Mouse (Mus musculus): ENCODE measurements around the gene Grk3.

Grk3 gene

DNA sequence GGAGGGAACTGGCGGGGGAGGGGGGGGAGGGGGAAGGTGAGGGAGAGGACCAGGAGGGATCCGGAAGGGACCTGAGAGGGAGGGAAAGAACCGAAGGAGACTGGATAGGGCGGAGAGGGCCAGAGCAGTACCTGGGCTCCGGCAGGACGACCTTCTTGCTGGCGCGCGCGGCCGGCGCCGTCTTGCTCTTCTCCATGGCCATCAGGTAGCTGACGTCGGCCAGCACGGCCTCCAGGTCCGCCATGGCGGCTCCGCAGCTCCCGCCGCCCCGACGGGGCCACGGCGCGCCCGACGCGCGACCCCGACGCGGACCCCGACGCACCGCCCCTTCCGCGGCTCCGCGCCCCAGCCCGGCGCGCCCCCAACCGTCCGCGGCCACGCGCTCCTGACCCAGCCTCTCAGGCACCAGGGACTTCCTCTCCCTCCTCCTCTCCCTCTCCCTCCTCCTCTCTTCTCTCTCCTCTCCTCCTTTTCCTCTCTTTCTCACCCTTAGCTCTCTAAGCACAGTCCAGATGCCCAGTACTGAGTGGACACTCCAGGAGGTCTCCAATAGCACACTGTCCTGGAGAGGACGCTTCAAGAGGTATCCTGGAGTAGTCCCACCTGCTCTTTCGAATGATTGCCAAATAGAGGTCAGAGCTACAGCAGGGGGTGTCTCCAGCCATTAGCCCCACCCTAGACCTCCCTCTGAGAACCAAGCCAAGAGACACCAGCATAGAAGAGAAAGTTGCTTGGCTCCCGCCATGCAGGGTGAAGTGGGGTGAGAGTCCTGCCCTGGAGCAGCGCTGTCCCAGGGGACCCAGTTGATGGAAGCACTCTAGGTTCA is at the start of gene Grk3:
Gene Grk3 (minus strand): TSS at position 556 of the 826 bp plus-strand sequence.
- DNase-seq: peak; percentile 80 to 85

DNA sequence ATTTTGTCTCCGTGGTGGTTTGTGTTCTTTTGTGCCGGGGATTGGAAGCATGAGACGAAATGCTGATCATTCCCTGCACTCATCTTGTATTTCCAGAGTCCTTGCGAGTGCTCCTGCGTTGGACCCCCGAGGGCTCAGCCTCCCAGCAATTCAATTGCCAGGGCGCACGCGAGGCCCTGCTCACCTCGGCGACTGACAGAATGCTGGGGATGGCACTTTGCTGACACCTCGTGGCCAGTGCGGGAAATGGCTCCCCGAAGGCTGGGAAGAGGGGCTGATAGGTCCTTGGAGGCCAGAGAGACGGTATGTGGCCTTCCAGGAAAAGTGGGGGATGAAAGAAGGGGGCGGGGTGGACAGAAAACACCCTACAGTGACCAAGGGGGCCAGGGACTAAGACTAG is 38.7 kb upstream of the Grk3 start:
- peak; percentile 93 for DNase-seq

DNA sequence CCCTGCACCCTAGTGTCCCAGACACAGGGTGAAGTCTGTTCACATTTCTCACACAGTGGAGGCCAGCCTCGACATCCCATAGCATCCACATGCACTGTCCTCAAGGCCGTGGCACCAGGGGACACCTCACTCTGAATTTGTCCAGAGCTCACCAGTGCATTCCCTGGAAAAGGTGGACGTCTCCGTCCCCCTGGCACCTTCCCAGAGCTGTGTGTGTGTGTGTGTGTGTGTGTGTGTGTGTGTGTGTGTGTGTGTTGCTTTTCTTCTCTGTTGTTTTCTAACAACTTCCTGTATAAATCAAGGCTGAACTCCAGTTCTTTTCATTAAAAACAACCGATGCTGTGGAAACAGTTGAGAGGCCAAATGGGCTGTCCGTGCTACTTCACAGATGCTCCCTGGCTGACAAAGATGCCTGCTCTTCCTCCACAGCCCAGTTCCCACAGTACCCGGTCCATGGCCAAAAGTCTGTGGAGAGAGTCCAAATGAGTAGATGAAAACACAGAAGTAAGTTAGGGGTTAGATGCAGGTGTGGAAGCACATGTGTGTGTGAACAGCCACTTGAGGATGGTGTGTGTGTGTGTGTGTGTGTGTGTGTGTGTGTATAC is 35.1 kb upstream of the Grk3 start:
- DNase-seq: peak in 1 of 2 experiments; percentile 59

DNA sequence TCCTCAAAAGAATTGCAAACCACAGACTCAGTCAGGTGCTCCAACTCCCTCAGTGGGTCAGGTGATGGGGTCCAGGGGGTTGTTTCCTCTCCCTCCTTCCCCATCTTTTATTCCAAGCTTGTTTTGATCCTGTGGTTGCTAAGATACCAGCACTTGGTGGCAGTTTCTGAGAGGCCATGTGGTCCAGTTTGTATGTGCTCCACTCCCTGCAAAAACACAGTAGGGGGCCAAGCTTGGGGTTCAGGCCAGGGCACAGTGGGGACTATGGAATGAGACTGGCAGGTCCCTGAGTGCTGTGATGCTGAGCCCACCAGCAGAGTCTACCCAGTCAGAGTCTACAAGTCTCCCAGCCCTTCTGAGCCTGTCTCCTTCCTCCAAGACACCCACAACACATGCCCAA is 34.3 kb upstream of the Grk3 start:
- no peak for DNase-seq

DNA sequence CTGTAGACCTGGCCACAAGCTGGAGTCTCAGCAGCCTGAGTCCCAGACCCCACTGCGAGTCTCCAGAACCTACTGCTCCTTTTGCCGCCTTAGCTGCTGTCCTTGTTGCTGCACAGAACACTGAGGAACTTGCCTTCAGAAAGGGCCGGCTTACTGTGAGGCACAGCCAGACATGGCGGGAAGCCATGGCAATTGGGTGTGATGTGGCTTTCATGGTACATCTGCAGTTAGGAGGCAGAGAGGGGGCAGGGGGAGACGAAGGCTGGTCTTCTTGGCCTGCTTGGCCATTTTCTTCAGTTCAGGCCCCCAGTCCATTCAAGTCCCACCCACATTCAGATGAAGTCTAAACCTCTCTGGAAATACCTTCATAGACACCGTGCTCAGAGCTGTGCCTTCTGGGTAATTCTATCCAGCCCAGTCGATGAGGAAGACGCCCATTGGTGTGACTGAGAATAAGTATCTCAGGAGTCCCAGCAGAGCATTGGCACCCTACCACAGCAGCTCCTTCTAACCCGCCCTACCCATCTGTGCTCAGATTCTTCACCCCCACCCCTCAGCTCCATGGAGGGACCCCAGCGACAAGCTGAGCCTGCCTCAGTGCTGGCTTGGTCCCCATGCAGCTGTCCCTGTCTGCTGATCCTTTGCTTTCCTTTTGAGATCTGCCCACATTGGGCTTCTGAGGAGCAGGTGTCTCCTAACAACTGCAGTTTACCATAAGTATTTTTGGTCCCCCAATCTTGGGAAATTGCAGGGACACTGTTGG is 30.1 kb upstream of the Grk3 start:
- DNase-seq: peak in 1 of 2 experiments; percentile 51

DNA sequence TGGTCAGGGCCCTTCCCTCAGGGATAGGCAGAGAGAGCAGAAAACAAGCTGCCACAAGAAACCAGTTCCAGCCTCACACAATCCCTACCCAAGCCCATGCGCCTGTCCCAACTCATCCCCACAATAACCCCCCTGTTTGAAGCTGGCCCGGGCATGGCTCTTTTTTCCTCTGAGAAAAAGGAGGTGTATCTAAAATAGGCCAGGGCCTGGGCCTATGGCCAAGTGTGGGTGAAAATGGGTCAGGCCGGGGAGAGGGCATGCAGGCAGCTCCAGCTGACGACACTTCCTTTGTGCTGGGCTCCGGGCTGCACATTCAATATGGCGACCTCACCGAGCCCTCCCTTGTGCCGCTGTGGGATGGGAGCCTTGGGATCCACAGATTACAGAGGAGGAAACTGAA is 27.9 kb upstream of the Grk3 start:
- peak; percentile 90 for DNase-seq

DNA sequence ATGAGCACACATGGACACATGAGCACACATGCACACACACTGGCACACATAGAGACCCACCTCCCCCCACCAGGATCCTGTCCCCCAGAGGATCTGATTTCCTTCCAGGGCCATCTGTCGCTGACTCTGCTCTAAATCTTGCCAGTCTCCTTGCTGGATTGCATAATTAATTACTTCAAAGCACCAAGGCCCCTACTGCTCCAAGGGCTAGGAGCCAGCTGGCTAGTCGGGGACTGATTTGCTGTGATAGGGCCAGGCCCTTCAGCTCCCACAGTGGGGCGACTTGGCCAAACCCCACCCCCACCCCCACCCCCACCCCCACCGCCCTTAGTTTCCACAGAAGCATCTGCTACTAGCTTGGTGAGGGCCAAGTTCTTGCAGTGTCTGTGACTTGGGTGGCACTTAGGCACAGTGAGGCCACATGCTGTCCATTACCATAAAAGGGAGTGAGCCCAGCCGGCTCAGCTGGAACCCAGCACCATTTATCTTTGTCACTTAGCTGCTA is 26.0 kb upstream of the Grk3 start:
- peak; percentile 97 to 99 for DNase-seq

DNA sequence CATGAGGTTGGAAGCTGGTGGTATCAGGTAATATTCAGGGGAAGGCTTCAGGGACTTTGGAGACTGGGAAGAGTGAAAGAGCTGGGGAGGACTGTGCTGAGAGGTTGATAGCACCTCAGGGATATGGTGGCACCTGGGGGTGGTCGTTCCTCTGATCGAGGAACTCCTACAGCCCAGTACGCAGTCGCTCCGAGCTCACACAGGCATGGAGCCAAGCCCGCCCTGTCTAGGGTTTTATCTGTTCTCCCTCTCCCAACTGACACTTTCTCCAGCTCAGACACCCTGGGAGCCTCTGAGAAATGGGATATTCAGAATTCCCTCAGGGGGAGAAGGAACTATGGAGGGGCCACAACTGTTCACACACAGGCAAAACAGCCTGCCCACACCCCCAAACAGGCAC is 25.2 kb upstream of the Grk3 start:
- peak; percentile 72 to 76 for DNase-seq

DNA sequence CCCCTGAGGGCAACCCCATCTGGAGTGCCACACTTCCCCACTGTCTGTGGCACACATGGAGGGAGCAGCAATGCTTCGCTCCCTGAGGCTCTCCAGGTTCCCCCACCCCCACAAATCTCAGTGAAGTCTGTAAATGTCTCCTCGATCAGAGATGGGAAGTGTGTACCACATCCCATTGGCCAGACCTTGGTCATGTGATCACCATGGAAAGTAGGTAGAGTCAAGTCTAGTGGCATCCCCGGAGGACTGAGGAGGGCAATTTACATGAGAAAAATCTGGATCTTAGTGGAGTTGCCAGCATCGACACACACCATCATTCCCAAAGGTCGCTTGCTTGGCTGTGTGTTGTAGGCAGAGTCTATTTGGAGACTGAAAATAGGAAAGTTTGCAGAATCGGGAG is 23.0 kb upstream of the Grk3 start:
- no peak for DNase-seq

DNA sequence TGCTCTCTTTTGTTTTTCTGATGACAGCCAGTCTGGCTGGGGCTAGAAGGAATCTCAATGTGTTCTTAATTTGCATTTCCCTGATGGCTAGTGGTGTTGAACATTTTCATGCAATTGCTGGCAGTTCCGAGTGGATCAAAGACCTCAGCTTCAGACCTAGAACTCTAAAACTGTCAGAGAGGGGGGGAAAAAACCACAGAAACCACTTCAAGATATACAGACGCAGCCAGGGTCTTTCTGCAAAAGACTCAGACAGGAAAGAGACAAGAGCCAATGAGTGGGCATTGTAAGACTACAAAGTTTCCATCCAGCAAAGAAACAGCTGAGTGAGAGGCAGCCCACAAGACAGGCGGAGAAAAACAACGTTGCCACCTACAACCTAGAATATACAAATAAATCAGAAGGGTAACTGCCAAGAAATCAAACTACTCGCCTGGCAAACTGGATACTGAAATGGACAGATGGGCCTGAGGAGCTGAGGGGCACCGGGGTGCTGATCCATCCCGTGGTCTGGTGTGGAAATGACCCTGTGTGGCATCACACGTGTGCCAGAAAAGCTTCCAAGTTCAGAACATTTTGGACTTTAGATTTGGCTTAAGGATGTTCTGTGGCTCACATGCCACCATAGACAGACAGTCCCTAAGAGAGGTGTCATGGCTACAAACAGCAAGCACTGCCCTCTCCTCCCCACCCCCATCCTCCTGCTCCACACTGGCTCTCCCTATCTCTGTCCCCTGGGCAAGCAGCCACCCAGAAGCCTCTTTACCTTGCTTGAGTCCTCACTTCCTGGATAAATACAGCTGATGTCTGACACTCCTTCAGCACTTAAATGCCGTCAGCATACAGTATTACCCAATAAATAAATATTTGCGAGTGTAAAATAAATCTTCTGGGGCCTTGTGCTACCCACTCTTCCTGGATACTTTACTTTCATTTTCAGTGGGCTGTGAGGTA is 19.8 kb upstream of the Grk3 start:
- peak; percentile 56 to 60 for DNase-seq

DNA sequence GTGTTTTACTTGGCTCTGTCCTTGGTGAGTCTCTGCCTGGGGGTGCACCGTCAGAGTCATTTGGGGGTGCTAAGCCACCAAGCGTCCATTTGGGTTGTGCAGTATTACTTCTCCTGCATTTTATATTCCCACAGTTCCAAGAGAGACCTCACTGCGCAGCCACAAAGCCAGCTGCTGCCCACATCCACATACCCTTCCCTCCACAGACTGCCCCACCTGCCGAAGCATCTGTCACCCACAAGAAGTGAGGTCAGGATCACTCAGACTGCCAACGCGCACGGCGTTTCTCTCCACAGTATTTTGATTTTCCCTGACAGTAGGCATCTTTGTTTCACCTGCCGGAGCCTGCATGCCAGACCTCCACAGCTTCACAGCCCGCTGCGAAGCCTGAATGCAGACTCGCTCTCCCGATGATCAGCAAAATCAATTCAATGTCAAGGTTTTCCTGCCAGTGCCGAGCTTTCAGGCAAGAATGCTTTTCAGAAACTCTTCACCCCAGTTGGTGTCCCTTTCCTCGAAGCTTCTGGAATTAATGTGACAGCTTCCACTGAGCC is 15.7 kb upstream of the Grk3 start:
- peak; percentile 58 to 65 for DNase-seq

DNA sequence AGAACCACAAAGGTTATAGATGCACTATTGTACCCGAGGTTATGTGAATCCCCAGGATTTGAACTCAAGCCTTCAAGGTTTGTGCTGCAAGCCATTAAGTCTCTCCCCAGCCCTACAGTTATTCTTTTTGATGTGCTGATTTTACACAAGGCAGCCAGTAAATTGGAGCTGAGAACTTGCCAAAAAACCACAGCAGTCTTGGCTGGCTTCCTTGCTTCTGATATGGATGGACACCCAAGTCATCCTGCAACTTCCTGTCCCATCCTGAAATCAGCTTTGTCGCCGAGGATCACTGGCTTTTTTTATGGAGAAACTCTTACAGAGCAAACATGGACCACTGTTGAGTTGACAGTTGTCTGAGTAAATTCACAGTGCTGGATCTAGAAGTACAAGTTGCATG is 14.5 kb upstream of the Grk3 start:
- peak in 1 of 2 experiments; percentile 61 for DNase-seq

DNA sequence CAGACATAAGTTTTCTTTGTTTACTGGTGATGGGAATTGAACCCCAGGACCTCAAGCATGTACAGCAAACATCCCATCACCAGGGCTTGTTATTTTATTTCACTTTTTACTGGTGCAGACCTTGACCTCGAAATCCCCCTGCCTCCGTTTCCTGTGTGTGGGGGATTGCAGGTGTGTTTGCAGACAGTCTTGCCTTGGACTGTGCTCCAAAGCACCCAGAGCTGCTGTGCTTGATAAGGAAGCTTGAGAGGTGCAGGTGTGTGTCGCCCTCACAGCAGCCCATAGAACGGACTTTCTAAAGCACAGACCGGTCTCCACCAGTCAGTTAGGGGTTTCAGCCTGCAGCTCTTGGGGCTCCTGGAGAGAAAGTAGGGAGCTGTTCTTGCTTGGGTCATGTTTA is 11.1 kb upstream of the Grk3 start:
- DNase-seq: no peak

DNA sequence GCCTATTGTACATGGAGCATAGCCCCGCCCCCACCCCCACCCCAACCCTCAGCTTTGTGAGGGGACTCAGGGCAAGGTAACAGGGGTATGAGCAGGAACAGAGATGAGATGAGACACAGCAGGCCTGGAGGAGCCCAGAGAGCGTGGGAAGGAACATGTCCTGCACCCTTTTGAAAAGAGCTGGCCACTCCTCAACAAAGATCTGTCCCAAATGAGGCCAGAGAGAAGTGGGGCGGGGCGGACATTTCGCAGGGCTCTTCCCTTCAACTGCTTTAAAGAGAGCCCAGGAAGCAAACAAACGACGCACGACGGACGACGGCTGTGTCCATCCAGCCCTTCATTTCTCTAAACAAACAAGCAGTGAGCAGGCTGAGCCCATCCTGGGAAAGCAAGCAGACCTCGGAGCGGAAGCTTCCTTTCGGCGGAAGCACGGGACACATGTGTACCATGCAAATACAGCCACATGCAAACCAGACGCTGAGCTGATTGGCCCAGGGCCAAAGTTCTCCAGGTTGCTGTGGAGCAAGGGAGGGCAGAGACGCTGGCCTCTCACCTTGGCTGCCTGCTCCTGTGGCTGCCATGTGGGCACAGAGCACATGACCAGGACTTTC is 8.7 kb upstream of the Grk3 start:
- DNase-seq: peak in 1 of 2 experiments; percentile 67

DNA sequence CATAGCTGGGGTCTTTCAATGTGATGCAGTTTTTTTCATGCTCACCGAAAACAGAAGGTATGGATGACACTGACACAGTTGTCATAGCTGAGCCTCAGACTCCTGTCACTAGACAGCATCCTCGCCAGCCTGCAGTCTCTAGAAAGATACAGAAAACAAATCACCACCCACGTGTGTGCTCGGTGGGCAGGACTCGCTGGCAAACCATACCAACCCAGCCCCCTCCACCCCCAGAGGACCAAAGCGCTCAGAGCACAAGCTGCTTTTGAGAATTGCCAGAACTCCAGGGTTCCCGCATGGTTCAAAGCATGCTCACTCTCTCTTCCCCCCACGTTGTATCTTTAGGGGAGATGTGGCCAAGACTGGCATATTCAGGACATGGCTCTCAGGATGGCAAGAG is 2.6 kb upstream of the Grk3 start:
- DNase-seq: no peak

DNA sequence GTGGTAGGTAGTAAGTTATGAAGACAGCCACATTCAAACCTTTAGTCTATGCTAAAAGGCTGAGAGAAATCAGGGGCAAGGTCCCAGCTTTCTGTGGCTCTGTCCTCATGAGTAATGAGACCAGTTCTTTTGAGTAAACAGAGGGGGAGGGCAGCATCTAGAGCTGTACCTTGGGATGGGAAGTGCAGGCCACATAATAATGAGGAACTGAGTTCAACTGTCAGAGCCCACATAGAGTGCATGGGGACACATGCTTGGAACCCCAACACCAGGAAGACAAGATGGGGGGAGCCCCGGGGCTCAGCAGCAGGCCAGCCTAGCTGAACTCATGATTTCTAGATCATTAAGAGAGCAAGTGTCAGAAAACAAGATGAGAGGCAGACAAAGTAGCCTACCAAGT is 1.4 kb upstream of the Grk3 start:
- no peak for DNase-seq

DNA sequence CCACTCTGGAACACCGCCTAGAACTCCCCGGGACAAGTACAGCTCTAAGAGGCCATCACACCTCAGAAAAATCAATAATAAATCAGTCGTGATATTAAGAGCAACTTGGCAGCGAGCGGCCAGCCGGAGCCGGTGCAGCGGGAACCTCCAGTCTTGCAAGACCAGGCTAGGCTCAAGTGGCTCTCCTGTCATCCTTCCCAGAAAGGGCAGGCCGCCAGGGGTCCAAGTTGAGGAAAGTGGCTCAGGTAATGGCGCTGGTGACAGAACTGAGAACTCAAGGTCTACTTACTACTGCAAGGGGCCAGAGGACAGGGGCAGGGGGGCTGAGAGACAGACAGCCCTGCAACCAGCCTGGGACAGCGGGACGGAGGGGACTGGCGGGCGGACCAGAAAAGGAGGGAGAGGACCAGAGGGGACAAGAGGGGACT is 769 bp downstream of the Grk3 start:
- DNase-seq: peak; percentile 75 to 80

DNA sequence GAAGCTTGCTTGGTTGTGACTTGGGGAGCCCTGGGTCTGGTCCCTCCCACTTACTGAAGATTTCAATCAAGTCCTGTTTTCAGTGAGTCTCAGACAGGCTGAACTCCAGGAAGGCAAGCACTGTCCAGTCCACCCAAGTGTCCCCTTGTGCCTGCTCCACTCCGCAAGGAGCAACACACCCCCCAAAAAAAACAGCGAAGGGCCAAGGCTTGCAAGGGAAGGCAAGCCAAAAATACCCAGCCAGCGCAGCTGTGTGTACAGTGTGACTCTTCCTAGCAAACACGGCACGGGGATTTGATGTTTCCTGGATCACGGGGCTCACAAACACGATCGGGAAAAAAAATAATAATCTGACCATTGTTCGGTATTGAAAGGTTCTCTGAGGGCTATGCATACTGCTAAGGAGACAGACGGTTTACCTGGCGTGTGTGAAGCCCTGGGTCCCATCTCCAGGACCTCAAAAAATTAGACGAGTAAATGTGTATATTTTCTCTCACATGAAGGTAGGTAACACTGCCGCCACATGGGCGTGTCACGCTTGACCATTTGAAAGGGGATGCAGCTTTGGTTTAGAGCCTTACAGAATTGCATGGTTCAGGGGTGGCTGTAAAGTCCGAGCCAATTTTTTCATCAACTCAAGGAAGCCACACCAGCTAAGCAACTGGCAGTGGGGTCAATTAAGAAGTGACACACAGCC is 1.3 kb downstream of the Grk3 start:
- DNase-seq: peak; percentile 60 to 67

DNA sequence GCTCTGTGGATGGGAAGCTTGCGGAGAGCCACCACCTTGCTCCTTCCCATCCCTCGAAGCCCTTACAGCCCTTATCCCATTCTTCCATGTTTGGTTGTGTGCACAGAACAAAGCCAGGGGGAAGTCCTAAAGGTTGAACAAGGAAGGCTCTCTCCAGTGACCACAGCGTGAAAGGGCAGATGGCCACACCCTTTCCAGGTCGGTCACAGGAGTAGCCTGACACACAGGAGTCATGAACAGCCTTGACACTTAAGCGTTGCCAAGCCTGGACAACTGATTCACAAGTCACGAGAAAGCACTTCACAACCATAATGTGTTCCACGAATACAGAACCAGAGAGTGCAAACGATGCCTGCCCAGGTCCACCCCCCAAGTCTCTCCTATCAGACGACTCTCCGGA is 3.7 kb downstream of the Grk3 start:
- DNase-seq: no peak

DNA sequence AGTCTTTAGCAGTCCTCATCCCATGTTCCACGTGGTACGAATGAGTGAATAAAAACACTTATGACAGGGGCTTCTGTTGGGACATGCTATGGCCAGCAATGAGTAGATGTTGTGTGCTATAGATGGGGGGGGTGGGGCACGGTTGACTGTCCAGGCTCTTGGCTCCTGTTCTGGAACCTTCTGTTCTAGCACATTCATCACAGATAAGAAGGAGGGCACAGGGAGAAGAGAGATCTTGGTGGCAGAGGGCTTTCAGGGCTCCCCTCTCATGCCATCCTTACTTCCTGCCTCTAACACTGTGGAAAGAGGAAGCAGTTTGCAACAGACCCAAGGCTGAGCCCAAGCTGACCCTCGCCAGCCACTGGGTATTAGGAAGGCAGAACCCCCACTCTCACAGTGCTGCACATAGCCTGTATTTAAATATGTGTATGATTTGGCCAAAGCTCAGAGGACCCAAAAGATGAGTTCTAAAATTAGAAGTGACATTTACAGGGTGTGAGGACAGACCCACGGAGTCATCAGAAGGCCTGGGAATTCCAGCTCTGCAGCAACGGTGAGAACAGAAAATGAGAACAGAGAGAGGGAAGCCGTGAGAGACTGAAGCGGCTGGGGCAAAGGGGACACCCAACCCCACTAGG is 6.3 kb downstream of the Grk3 start:
- DNase-seq: no peak

All from cerebellum, postnatal 14 days (tissue).